Mouse (Mus musculus) common myeloid progenitor, adult 5-6 weeks (primary cell): ENCODE measurements around the gene Pak6. TPM values are rescaled to one million over a fixed set of nuclear protein-coding genes. Genes with fewer than 3 reads are reported as not detected.

ENCODE experiments used
- total RNA-seq: library from RNA; stranded (forward); fragments of 200-1000, 187-1606 nt; gene quantifications from 2 replicates; pipeline ENCODE4 v1.2.3, GENCODE M21; 2017

Pak6 gene
- total RNA-seq, 1 experiment from 2014 or later: 1.1 TPM

Other genes starting within 250 kb of the Pak6 start
- 172 and 192 TPM in 2 replicates for gene Srp14, start 183.6 kb upstream of the Pak6 start, total RNA-seq
- 0.37 and 0.44 TPM in 2 replicates for gene Bmf, start 113.6 kb upstream of the Pak6 start, total RNA-seq
- 103 and 106 TPM in 2 replicates for gene Bub1b, start 65.1 kb upstream of the Pak6 start, total RNA-seq
- gene Ankrd63, start 40.7 kb downstream of the Pak6 start, total RNA-seq: 0.09 and 0.19 TPM in 2 replicates
- 34.5 and 42.0 TPM in 2 replicates for gene Plcb2, start 65.1 kb downstream of the Pak6 start, total RNA-seq
- gene Inafm2, start 82.5 kb downstream of the Pak6 start, total RNA-seq: 19.8 and 20.5 TPM in 2 replicates
- gene Ccdc9b, start 99.4 kb downstream of the Pak6 start, total RNA-seq: 0.24 and 0.96 TPM in 2 replicates
- gene Phgr1, start 109.5 kb downstream of the Pak6 start, total RNA-seq: not detected in 2 replicates
- gene Disp2, start 116.4 kb downstream of the Pak6 start, total RNA-seq: not detected in 2 replicates
- 124 and 177 TPM in 2 replicates for gene Knstrn, start 150.7 kb downstream of the Pak6 start, total RNA-seq
- 23.8 and 36.2 TPM in 2 replicates for gene Ivd, start 198.7 kb downstream of the Pak6 start, total RNA-seq
- gene Bahd1, start 237.1 kb downstream of the Pak6 start, total RNA-seq: 5.3 and 8.4 TPM in 2 replicates